Mouse (Mus musculus) right cerebral cortex, adult 18-20 months (tissue): ENCODE measurements around the gene Lyrm2.

Experiments used
- DNase-seq: peaks from one replicate; pipeline ENCODE4 v3.0.0; 2022; ENCODE audit warnings: mixed read lengths

Gene Lyrm2

GRCm38 (mm10) chr4:32799966-32800576 is at the start of gene Lyrm2:
TSS of gene Lyrm2 (plus strand) at chr4:32800253.
- peak; percentile 89 for DNase-seq

GRCm38 (mm10) chr4:32750711-32751110 is 49.3 kb upstream of the Lyrm2 start:
- peak; percentile 15 for DNase-seq

GRCm38 (mm10) chr4:32757430-32757829 is 42.6 kb upstream of the Lyrm2 start:
- DNase-seq, result peak; percentile 70

GRCm38 (mm10) chr4:32767471-32767870 is 32.6 kb upstream of the Lyrm2 start:
- DNase-seq, result no peak

- no peak for DNase-seq
Observed at GRCm38 (mm10) chr4:32768046-32768445, 32.0 kb upstream of the Lyrm2 start.

GRCm38 (mm10) chr4:32770284-32770810 is 29.7 kb upstream of the Lyrm2 start:
- DNase-seq, result no peak

- DNase-seq, result no peak
Observed at GRCm38 (mm10) chr4:32779996-32780395, 20.1 kb upstream of the Lyrm2 start.

- DNase-seq, result no peak
Observed at GRCm38 (mm10) chr4:32787110-32787509, 12.9 kb upstream of the Lyrm2 start.

- DNase-seq, result no peak
Observed at GRCm38 (mm10) chr4:32789020-32789419, 11.0 kb upstream of the Lyrm2 start.

- DNase-seq, result no peak
Observed at GRCm38 (mm10) chr4:32798976-32799375, 1.1 kb upstream of the Lyrm2 start.

GRCm38 (mm10) chr4:32800577-32801170 is 621 bp downstream of the Lyrm2 start:
- DNase-seq, result no peak

- no peak for DNase-seq
Observed at GRCm38 (mm10) chr4:32817478-32817877, 17.4 kb downstream of the Lyrm2 start.

GRCm38 (mm10) chr4:32820676-32821075 is 20.6 kb downstream of the Lyrm2 start:
- no peak for DNase-seq

GRCm38 (mm10) chr4:32824254-32824653 is 24.2 kb downstream of the Lyrm2 start:
- DNase-seq, result peak; percentile 28

GRCm38 (mm10) chr4:32826925-32827324 is 26.9 kb downstream of the Lyrm2 start:
- DNase-seq, result no peak

GRCm38 (mm10) chr4:32828385-32829077 is 28.5 kb downstream of the Lyrm2 start:
- no peak for DNase-seq

- DNase-seq, result no peak
Observed at GRCm38 (mm10) chr4:32829316-32829715, 29.3 kb downstream of the Lyrm2 start.

GRCm38 (mm10) chr4:32833494-32834282 is 33.6 kb downstream of the Lyrm2 start:
- no peak for DNase-seq

GRCm38 (mm10) chr4:32834541-32834940 is 34.5 kb downstream of the Lyrm2 start:
- no peak for DNase-seq

- no peak for DNase-seq
Observed at GRCm38 (mm10) chr4:32836071-32836470, 36.0 kb downstream of the Lyrm2 start.

- no peak for DNase-seq
Observed at GRCm38 (mm10) chr4:32838401-32838800, 38.3 kb downstream of the Lyrm2 start.
